Mouse (Mus musculus) limb, embryonic 13.5 days (tissue): Measurements from ENCODE around the gene Map1lc3b. TPM values are rescaled to one million over a fixed set of nuclear protein-coding genes. Genes with fewer than 3 reads are reported as not detected.

Source experiments
- ATAC-seq: fragments of 200-750 bp; cut with Nextera tagmentation; 2 replicates; pipeline ENCODE4 v1.8.0; 2017; ENCODE audit warnings: low read depth, moderate number of reproducible peaks, moderate TSS enrichment; ENCODE audit not compliant: low FRiP score
- H3K27ac ChIP-seq: fragments of 300-500 bp; sonication (generic); 2 replicates; pipeline ENCODE4 v1.5.1; 2015; ENCODE audit warnings: inconsistent platforms, mild to moderate bottlenecking, moderate library complexity
- H3K27me3 ChIP-seq: fragments of 300-500 bp; sonication (generic); 2 replicates; pipeline ENCODE4 v1.6.1; 2015; ENCODE audit warnings: mild to moderate bottlenecking, inconsistent platforms
- H3K36me3 ChIP-seq: fragments of 300-500 bp; sonication (generic); 2 replicates; pipeline ENCODE4 v1.6.1; 2015; ENCODE audit warnings: inconsistent platforms, mild to moderate bottlenecking, moderate library complexity
- H3K4me1 ChIP-seq: fragments of 300-500 bp; sonication (generic); 2 replicates; pipeline ENCODE4 v1.6.1; 2015; ENCODE audit warnings: inconsistent platforms
- H3K4me2 ChIP-seq: fragments of 300-500 bp; sonication (generic); replicated peaks from 2 replicates; pipeline ENCODE4 v1.6.1; 2015; ENCODE audit warnings: inconsistent platforms, mild to moderate bottlenecking, moderate library complexity
- H3K4me3 ChIP-seq: fragments of 300-500 bp; sonication (generic); 2 replicates; pipeline ENCODE4 v1.5.1; 2015; ENCODE audit warnings: moderate library complexity, mild to moderate bottlenecking, inconsistent platforms
- H3K9ac ChIP-seq: fragments of 300-500 bp; sonication (generic); 2 replicates; pipeline ENCODE4 v1.6.1; 2015; ENCODE audit warnings: mild to moderate bottlenecking, inconsistent platforms
- H3K9me3 ChIP-seq: fragments of 300-500 bp; sonication (generic); 2 replicates; pipeline ENCODE4 v1.6.1; 2016; ENCODE audit warnings: inconsistent platforms
- WGBS: fragments of 180-500 bp; shearing (Covaris S2); methylation state at CpG from one replicate; pipeline ENCODE4 v1.1.7; 2015; 5-methylcytosine and 5-hydroxymethylcytosine counted together
- polyA plus RNA-seq: library from polyadenylated mRNA; unstranded; fragments of >200 nt; fragmentation: Nextera tagmentation; extraction: Ambion mirVana; gene quantifications from 2 replicates; pipeline ENCODE4 v1.2.1, GENCODE M21; 2015

Map1lc3b gene
- 189 and 193 TPM in 2 replicates for polyA plus RNA-seq

DNA sequence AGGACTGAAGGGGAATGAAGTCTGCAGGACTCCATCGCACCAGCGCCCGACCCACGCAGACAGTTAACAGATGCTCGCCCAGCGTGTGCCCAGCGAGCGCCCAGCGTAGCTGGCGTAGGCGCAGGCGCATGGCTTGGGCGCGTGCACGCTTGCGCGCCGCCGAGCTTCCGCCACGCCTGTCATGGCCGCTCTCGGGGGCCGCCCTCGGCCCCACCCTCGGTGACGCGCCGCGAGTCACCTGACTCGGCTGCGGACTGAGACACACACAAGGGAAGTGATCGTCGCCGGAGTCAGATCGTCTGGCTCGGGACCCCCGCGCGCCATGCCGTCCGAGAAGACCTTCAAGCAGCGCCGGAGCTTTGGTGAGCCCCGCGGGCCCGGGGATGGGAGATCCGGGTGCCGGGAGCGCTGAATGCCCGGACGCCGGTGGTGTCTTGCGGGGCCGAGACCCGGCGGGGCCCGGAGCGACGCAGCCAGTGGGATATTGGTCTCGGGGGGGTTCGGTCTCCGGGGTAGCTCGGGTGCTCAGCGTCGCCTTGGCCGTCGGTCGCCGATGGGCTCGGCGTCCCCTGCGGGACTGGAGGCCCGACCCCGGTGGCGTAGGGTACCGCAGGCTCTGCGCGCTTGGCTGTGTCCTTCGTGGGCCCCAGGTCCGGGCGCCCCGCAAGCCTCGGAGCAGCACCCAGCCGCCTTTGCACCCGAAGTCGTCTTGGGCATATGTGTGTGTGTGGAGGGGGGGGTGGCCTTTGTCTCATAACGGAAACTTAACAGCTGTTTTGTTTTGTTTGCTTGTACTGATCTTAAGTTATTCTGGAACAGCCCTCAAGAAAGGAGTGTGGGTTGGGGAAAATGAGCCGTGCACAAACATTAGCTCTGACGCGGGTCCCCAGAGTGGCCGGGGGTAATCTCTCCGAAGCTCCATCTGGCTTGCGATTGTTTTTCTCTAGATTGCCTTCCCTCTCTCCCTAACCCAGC lies at the start of gene Map1lc3b:
Gene Map1lc3b, plus strand, starts transcription at position 159 of the 975 bp plus-strand sequence.
- H3K4me1 ChIP-seq: peaks cover 23% of the 10 kb centered on the region
- under 1% methylated on average over 93 of the region's 94 CpGs for WGBS

DNA sequence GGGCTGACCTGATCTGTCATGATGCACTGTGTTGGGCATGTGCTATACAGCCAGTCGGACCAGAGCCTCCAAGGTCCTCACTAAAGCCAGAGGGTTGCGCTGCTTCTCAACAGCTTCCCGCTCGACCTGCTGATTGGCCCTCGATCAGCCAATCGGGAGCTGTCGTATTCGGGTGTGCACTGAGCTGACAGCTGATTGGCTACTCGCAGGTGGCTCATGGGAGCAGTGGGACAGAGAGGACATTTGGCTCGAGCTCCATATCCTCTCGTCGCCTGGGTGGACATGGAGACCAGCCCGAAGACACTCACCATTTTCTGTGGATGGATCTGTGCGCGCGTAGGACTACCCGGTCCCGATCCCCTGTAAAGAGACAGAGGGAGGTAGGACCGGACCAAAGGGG lies 48.3 kb upstream of the Map1lc3b start:
- no peak overlapping the region for H3K4me2 ChIP-seq
- no peak for ATAC-seq
- WGBS: 76% methylated on average over 19 of the region's 19 CpGs
- H3K9me3 ChIP-seq: peaks cover 7% of the 10 kb centered on the region; the same call in 1 of the 2 replicates
- H3K36me3 ChIP-seq: no peaks in the 10 kb centered on the region
- no peak overlapping the region for H3K4me3 ChIP-seq
- no peaks in the 10 kb centered on the region for H3K4me1 ChIP-seq
- H3K27me3 ChIP-seq: peaks cover 16% of the 10 kb centered on the region
- H3K9ac ChIP-seq: no peak overlapping the region
- no peak overlapping the region for H3K27ac ChIP-seq

More for the DNA sequence above, at the start of gene Map1lc3b:
- H3K4me2 ChIP-seq: peak within 1 kb of the TSS; percentile 93
- peak within 1 kb of the TSS; percentile 93 for H3K9ac ChIP-seq
- H3K36me3 ChIP-seq: peaks cover 22% of the 10 kb centered on the region
- peaks cover 5% of the 10 kb centered on the region; the same call in 1 of the 2 replicates for H3K9me3 ChIP-seq
- peak within 1 kb of the TSS; percentile 94 for H3K4me3 ChIP-seq
- H3K27ac ChIP-seq: peak within 1 kb of the TSS; percentile 39; the same call in 1 of the 2 replicates
- peak; percentile 88 for ATAC-seq
- H3K27me3 ChIP-seq: no peaks in the 10 kb centered on the region

DNA sequence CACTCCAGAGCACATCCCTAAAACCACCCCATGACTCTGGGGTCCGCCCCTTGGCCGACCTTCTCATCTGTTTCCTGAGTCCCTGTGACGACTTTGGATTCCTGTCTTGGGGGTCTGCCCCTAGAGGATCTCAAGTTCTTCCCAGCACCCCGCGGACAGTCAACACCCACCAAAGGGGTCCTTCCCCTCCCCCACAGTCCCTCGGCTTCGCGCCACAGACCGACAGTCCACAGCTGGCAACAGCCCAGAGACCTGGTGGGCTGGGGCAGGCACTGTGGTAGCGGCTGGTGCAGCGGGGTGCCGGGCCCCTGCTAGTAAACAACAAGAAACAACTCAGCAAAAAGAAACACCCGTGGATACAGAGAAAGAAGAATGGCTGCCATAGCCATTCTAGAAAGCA lies 47.3 kb upstream of the Map1lc3b start:
- ATAC-seq: no peak
- peaks cover 7% of the 10 kb centered on the region; the same call in 1 of the 2 replicates for H3K9me3 ChIP-seq
- no peak overlapping the region for H3K27ac ChIP-seq
- H3K9ac ChIP-seq: no peak overlapping the region
- 68% methylated on average over 13 of the region's 13 CpGs for WGBS
- H3K36me3 ChIP-seq: no peaks in the 10 kb centered on the region
- no peaks in the 10 kb centered on the region for H3K4me1 ChIP-seq
- peaks cover 16% of the 10 kb centered on the region for H3K27me3 ChIP-seq
- H3K4me3 ChIP-seq: no peak overlapping the region
- no peak overlapping the region for H3K4me2 ChIP-seq

DNA sequence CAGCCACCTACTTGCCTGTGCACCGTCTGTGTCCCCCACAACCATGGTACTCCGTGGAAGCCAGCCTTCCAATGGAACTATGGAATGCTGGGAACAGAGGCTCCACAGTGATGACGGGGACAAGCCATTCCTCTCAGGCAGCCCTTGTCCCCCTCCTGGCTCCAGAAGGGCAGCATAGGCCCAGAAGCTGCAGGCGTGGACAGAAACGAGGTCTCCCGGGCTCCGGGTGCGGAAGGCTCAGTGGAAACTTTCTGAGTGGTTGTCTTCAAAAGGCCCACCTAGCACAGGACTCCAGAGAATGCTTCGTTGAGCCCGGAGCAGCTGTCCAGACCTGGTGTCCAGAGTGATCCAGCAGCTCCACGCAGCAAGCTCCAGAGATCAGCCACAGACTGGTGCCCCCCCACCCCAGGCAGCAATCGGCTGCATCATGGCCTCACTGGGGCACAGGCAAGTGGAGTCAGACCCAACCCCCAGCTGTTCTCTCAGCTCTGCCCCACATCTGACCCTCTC lies 45.8 kb upstream of the Map1lc3b start, which contains the start of gene 1700018B08Rik:
Gene 1700018B08Rik, minus strand, starts transcription at position 45 of the 510 bp plus-strand sequence.
- Histone ChIP-seq H3K9me3 (peaks cover 7% of the 10 kb centered on the region; the same call in 1 of the 2 replicates), H3K4me2 (no peak within 1 kb of the TSS), H3K27ac (no peak within 1 kb of the TSS), H3K4me1 (no peaks in the 10 kb centered on the region), H3K36me3 (peaks cover 3% of the 10 kb centered on the region), H3K27me3 (peaks cover 13% of the 10 kb centered on the region), H3K4me3 (no peak within 1 kb of the TSS), H3K9ac (0 out of 2 replicates have a peak within 1 kb of the TSS, but pooled peaks have one; percentile 8)
- ATAC-seq: no peak
- WGBS: 81% methylated on average over 12 of the region's 12 CpGs

DNA sequence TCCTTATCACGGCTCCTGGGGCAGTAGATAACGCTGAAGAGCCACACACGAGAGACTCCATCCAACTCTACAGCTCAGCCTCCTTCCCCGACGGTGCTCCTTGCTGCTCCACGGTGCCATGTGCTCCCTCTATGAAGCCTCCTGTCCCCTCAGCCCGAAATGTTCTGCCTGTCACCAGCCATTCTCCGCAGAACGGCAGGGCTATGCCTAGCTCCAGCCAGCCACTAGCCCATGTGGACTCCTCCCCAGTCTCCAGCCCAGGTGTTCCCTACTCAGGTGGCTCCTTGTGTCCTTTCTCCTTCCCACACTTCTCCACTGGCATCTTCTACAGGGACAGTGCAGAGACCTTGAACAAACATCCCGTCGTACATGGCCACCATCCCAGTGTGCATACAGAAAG lies 45.2 kb upstream of the Map1lc3b start:
- Histone ChIP-seq H3K4me1 (no peaks in the 10 kb centered on the region), H3K4me2 (no peak overlapping the region), H3K27ac (no peak overlapping the region), H3K9ac (no peak overlapping the region), H3K9me3 (peaks cover 7% of the 10 kb centered on the region; the same call in 1 of the 2 replicates), H3K36me3 (peaks cover 9% of the 10 kb centered on the region), H3K27me3 (peaks cover 7% of the 10 kb centered on the region; the same call in 1 of the 2 replicates), H3K4me3 (no peak overlapping the region)
- no peak for ATAC-seq
- 78% methylated on average over 11 of the region's 11 CpGs for WGBS

DNA sequence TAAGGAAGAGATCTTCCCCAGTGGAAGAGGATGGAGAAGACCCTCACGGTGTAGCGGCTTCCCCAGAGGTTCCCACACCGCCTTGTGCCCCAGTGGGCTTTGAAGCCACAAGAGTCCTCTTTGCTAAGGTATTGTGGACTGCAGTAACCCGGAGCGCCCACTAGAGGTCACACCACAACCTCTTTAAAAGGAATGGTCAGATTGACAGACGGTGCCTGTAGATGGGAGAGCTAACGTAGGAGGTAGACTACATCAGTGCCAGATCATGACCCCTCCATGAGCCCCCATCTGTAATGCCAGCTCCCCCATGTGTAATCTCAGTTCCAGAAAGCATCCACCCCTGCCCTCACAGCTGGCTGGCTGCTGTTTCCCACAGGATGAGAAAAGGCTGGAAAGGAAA lies 43.0 kb upstream of the Map1lc3b start:
- Histone ChIP-seq H3K27me3 (peaks cover 3% of the 10 kb centered on the region; the same call in 1 of the 2 replicates), H3K9me3 (peaks cover 4% of the 10 kb centered on the region; the same call in 1 of the 2 replicates), H3K4me1 (no peaks in the 10 kb centered on the region), H3K4me2 (no peak overlapping the region), H3K9ac (no peak overlapping the region), H3K36me3 (peaks cover 31% of the 10 kb centered on the region), H3K4me3 (no peak overlapping the region), H3K27ac (no peak overlapping the region)
- ATAC-seq: peak; percentile 45; the same call in 1 of the 2 replicates
- WGBS: 12% methylated on average over 7 of the region's 7 CpGs

DNA sequence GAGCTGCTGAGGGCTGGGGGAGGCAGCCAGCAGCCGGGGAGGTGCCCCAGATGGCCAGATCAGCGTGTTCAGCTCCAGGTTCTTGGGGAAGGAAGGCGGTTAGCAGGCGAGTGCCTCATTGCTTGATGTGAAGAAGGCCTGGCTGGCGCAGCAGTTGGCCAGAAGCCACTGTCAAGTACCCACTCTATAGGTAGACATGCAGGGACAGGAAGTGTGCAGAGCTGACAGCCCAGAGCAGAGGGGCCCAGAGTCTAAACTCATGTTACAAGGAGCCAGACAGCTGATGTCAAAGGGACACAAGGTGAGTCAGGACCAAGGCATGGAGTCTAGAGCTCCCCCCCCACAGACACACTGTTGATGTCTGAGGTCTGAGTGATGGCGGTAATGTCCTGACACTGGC lies 40.1 kb upstream of the Map1lc3b start:
- peaks cover 60% of the 10 kb centered on the region for H3K36me3 ChIP-seq
- H3K4me1 ChIP-seq: no peaks in the 10 kb centered on the region
- no peak overlapping the region for H3K27ac ChIP-seq
- ATAC-seq: no peak
- WGBS: 85% methylated on average over 6 of the region's 6 CpGs
- no peak overlapping the region for H3K4me3 ChIP-seq
- no peak overlapping the region for H3K9ac ChIP-seq
- H3K9me3 ChIP-seq: no peaks in the 10 kb centered on the region
- peaks cover 2% of the 10 kb centered on the region; the same call in 1 of the 2 replicates for H3K27me3 ChIP-seq
- no peak overlapping the region for H3K4me2 ChIP-seq

DNA sequence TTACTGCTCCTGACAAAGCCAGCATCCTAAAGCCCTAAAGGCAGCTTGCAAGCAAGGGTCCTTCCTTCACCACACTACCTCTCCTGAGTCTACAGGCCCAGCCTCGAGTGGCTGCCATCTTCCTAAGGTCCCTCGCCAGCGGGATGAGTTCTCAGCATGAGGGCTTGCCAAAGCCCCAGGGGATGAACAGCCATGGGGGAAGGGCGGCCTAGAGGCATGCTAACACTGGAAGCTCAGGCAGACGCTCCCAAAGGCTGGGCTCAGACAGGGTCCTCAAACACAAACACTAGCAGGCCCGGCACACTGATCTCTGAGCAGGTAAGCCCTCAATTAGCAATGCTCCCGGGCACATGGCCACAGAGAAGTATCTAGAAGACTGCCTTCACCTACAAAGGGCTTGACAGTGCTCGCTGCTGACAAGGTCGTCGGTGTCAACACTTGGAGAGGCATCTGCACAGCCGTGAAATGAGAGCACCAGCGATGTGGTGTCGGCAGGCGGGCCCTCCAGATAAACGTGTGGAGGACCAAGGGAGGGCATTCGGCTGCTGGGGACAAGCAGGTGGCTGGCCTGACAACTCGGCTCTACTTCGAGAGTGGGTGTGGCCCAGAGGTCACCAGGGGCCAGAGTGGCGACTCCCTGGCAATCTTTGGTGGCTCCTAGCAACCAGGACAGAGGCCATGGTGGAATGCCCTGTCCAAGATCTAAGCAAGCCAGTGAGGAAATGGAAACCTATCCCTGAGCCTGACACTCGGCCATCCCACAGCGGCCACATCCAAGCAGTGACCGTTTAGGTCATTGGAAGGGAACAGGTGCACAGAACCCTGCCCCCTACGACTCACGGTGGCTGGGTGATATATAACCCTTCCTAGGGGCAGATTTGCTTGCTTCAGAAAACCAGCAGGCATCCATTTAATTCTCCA lies 38.8 kb upstream of the Map1lc3b start:
- peaks cover 70% of the 10 kb centered on the region for H3K36me3 ChIP-seq
- H3K4me2 ChIP-seq: no peak overlapping the region
- ATAC-seq: no peak
- H3K4me1 ChIP-seq: no peaks in the 10 kb centered on the region
- H3K9ac ChIP-seq: no peak overlapping the region
- WGBS: 74% methylated on average over 24 of the region's 24 CpGs
- no peaks in the 10 kb centered on the region for H3K9me3 ChIP-seq
- H3K27ac ChIP-seq: no peak overlapping the region
- no peak overlapping the region for H3K4me3 ChIP-seq
- no peaks in the 10 kb centered on the region for H3K27me3 ChIP-seq

DNA sequence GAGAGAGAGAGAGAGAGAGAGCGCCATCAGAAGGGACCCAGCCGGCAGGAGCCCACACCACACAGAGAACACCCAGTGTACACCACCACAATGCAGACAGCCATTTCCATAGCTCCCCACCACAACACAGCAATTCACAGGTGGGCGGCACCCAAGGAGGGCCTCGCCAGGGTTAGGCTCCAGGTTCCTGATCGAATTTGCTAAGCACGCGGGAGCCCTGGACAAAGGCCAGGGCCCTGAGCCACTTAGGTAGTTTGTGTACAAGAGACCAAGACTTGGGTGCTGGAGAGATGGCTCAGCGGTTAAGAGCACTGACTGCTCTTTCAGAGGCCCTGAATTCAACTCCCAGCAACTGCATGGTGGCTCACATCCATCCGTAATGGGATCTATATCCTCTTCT lies 37.7 kb upstream of the Map1lc3b start:
- peaks cover 75% of the 10 kb centered on the region for H3K36me3 ChIP-seq
- WGBS: 94% methylated on average over 9 of the region's 9 CpGs
- no peak overlapping the region for H3K4me2 ChIP-seq

DNA sequence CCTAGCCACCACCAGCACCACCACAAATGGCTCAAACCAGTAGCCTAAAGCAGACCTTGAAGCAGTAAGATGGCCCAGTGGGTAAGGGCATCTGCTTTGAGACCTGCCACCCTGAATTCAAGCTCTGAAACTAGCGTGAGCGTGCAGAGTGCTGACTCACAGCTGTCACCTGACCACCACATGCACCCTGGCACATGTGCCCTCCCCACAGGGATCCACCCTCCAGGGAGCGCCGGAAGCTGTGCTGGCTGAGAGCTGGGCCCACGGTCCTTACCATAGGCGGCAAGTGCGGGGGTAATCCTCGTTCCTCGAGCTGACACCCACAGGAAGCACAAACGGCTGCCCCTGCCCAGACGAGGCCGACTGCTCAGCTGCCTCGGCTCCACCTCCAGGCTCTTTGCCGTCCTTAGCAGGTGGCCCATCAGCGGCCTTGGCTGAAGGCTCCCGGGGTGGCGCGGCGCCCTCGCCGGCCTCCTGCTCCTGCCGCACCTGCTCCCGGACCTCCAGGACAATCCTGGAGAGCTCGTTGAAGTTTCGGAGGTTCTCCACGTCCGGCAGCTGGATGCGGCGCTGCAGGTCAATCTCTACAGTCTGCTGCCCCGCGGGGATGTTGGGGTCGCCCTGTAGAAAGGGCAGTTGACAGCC lies 36.2 kb upstream of the Map1lc3b start:
- no peak overlapping the region for H3K4me2 ChIP-seq
- no peak overlapping the region for H3K27ac ChIP-seq
- no peak overlapping the region for H3K4me3 ChIP-seq
- peaks cover 89% of the 10 kb centered on the region for H3K36me3 ChIP-seq
- no peak for ATAC-seq
- H3K9me3 ChIP-seq: no peaks in the 10 kb centered on the region
- H3K27me3 ChIP-seq: no peaks in the 10 kb centered on the region
- H3K9ac ChIP-seq: no peak overlapping the region
- 94% methylated on average over 32 of the region's 32 CpGs for WGBS
- no peaks in the 10 kb centered on the region for H3K4me1 ChIP-seq

More for the DNA sequence above, 37.7 kb upstream of the Map1lc3b start:
- H3K4me1 ChIP-seq: no peaks in the 10 kb centered on the region
- H3K27me3 ChIP-seq: no peaks in the 10 kb centered on the region
- no peaks in the 10 kb centered on the region for H3K9me3 ChIP-seq
- no peak for ATAC-seq
- no peak overlapping the region for H3K27ac ChIP-seq
- H3K4me3 ChIP-seq: no peak overlapping the region
- no peak overlapping the region for H3K9ac ChIP-seq

DNA sequence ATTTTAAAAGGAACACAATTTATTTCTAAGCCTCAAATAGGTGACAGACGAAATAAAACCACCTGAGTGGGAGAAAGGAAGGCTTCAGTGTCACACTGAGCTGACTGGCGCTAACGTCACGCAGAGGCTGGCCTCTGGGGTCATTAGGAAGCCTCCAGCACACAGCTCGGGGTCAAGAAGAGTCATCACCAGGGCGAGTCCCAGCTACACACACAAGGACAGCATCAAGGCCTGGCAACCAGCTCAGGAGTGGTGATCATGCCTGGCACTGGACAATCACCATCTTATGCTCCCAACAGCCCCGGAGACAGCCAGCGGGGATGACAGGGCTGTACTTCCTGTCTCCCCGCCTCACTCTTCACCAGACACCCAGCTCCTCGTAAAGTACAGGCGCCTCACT lies 32.4 kb upstream of the Map1lc3b start:
- no peak for ATAC-seq
- 80% methylated on average over 11 of the region's 11 CpGs for WGBS

More for the DNA sequence above, 32.4 kb upstream of the Map1lc3b start:
- no peaks in the 10 kb centered on the region for H3K27me3 ChIP-seq
- no peak overlapping the region for H3K4me2 ChIP-seq
- H3K4me1 ChIP-seq: no peaks in the 10 kb centered on the region
- H3K36me3 ChIP-seq: peaks cover 69% of the 10 kb centered on the region
- H3K4me3 ChIP-seq: no peak overlapping the region
- no peak overlapping the region for H3K9ac ChIP-seq
- no peak overlapping the region for H3K27ac ChIP-seq
- H3K9me3 ChIP-seq: no peaks in the 10 kb centered on the region
